Mouse (Mus musculus) intestine, postnatal 0 days (tissue): ENCODE results near the gene Setd4. TPM values are rescaled to one million over a fixed set of nuclear protein-coding genes. Genes with fewer than 3 reads are reported as not detected.
A peak's percentile ranks its signal among the peaks of the same experiment; 100 is the strongest.

Experiments used
- ATAC-seq: fragments of 200-750 bp; cut with Nextera tagmentation; 2 replicates; pipeline ENCODE4 v1.8.0; 2017; ENCODE audit warnings: mild to moderate bottlenecking, moderate TSS enrichment, moderate library complexity
- H3K27ac ChIP-seq: fragments of 300-500 bp; sonication (generic); 2 replicates; pipeline ENCODE4 v1.5.1; 2014; ENCODE audit warnings: mild to moderate bottlenecking, low read depth, low read length, moderate library complexity
- H3K27me3 ChIP-seq: fragments of 300-500 bp; sonication (generic); replicated peaks from 2 replicates; pipeline ENCODE4 v1.6.1; 2014; ENCODE audit warnings: low read length, mixed read lengths; ENCODE audit not compliant: control insufficient read depth, insufficient read depth
- H3K36me3 ChIP-seq: fragments of 300-500 bp; sonication (generic); 2 replicates; pipeline ENCODE4 v1.6.1; 2014; ENCODE audit warnings: mild to moderate bottlenecking, moderate library complexity; ENCODE audit not compliant: control insufficient read depth, insufficient read depth
- H3K4me1 ChIP-seq: fragments of 300-500 bp; sonication (generic); replicated peaks from 2 replicates; pipeline ENCODE4 v1.6.1; 2014; ENCODE audit warnings: antibody characterized with exemption, low read length, mixed read lengths; ENCODE audit not compliant: control insufficient read depth, insufficient read depth
- H3K4me2 ChIP-seq: fragments of 300-500 bp; sonication (generic); replicated peaks from 2 replicates; pipeline ENCODE4 v1.6.1; 2014; ENCODE audit warnings: low read depth, mild to moderate bottlenecking, moderate library complexity
- H3K4me3 ChIP-seq: fragments of 300-500 bp; sonication (generic); 2 replicates; pipeline ENCODE4 v1.5.1; 2014; ENCODE audit warnings: low read depth, low read length
- H3K9ac ChIP-seq: fragments of 300-500 bp; sonication (generic); 2 replicates; pipeline ENCODE4 v1.6.1; 2014; ENCODE audit warnings: mild to moderate bottlenecking, low read depth, low read length
- H3K9me3 ChIP-seq: fragments of 300-500 bp; sonication (generic); 2 replicates; pipeline ENCODE4 v1.6.1; 2016; ENCODE audit warnings: mixed run types; ENCODE audit not compliant: control insufficient read depth
- CTCF ChIP-seq: sonication (generic); IDR thresholded peaks from 2 replicates; pipeline ENCODE4 v1.5.1; 2016; ENCODE audit warnings: low read depth, mild to moderate bottlenecking, control low read depth, antibody characterized with exemption, moderate library complexity
- WGBS: fragments of 180-500 bp; shearing (Covaris S2); extraction: QIAGEN DNeasy Blood & Tissue Kit; methylation state at CpG from one replicate; pipeline ENCODE4 v1.1.7; 2014; 5-methylcytosine and 5-hydroxymethylcytosine counted together
- polyA plus RNA-seq: library from polyadenylated mRNA; unstranded; fragments of >200 nt; fragmentation: Nextera tagmentation; extraction: Ambion mirVana; gene quantifications from 2 replicates; pipeline ENCODE4 v1.2.1, GENCODE M21; 2015

The Setd4 gene
- polyA plus RNA-seq, 1 experiment from 2014 or later: 4.3 TPM

DNA sequence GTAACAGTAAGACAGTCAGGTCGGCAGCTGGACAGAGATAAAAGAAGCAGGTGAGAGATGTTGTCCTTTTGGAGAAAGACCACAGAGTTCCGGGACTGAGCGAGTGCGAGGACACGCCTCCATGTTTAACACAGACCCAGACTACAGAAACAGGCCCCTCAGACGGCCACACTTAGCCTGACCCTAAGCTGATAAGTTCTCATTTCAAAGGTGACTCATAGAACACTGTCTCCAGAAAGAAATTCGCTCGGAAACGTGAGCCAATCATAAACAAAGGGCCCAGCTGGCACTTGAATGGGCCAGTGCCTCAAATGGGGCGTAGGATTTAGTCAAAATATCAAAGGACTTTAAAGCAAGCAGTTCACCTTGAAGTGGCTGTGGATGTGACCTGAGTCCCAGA lies 54.6 kb downstream of the Setd4 start:
- no peak for TF ChIP-seq CTCF
- 14% methylated on average over 10 of the region's 10 CpGs for WGBS
- ATAC-seq: 0 out of 2 replicates have a peak, but pooled peaks have one; percentile 25
- Histone ChIP-seq H3K9ac (no peak overlapping the region), H3K27me3 (no peaks in the 10 kb centered on the region), H3K4me3 (no peak overlapping the region), H3K4me2 (no peak overlapping the region), H3K9me3 (no peaks in the 10 kb centered on the region), H3K27ac (no peak overlapping the region), H3K36me3 (no peaks in the 10 kb centered on the region), H3K4me1 (no peaks in the 10 kb centered on the region)

DNA sequence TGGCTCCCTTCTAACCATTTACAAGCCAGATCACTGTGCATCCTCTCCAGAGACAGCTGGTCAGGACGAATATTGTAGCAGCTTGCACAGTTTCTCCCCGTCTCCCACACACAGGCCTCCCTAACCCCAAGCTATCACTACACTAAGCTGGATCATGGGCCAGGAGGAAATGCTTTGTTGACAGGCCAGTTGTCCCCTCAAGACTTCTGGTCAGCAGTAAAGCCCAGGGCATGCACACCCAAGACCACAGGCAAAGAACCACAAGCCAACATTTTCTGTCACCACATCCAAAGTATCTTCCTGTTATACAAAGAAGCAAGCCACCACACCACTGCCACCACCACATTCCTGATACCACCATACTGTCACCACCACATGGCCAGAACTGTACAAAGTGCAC lies 55.8 kb downstream of the Setd4 start:
- H3K27ac ChIP-seq: no peak overlapping the region
- H3K9ac ChIP-seq: no peak overlapping the region
- H3K4me2 ChIP-seq: no peak overlapping the region
- 75% methylated on average over 2 of the region's 2 CpGs for WGBS
- no peaks in the 10 kb centered on the region for H3K9me3 ChIP-seq
- H3K4me1 ChIP-seq: no peaks in the 10 kb centered on the region
- H3K27me3 ChIP-seq: no peaks in the 10 kb centered on the region
- H3K36me3 ChIP-seq: no peaks in the 10 kb centered on the region
- no peak overlapping the region for H3K4me3 ChIP-seq
- TF ChIP-seq CTCF: no peak
- ATAC-seq: no peak

DNA sequence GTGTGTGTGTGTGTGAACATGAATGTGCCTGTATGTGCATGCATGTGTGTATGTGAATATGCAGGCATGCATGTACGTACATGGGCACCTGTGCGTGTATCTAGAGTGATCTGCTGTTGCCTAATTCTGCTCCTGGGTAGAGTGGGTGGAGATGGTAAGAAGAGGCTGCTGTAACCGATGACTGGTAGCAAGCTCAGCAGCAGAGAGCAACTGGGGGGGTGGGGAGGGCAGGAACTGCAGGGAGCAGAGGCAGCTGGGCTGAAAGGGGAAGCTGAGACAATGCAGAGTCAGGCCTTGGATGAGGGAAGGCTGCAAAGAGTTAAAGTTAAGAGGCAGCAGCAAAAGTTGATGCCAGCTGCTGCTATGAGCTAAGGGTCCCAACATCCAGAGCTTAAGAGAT lies 56.7 kb downstream of the Setd4 start:
- TF ChIP-seq CTCF: no peak
- Histone ChIP-seq H3K4me1 (no peaks in the 10 kb centered on the region), H3K36me3 (no peaks in the 10 kb centered on the region), H3K9ac (no peak overlapping the region), H3K4me2 (no peak overlapping the region), H3K27ac (no peak overlapping the region), H3K27me3 (no peaks in the 10 kb centered on the region), H3K4me3 (no peak overlapping the region), H3K9me3 (no peaks in the 10 kb centered on the region)
- WGBS: 61% methylated on average over 3 of the region's 3 CpGs
- ATAC-seq: no peak

DNA sequence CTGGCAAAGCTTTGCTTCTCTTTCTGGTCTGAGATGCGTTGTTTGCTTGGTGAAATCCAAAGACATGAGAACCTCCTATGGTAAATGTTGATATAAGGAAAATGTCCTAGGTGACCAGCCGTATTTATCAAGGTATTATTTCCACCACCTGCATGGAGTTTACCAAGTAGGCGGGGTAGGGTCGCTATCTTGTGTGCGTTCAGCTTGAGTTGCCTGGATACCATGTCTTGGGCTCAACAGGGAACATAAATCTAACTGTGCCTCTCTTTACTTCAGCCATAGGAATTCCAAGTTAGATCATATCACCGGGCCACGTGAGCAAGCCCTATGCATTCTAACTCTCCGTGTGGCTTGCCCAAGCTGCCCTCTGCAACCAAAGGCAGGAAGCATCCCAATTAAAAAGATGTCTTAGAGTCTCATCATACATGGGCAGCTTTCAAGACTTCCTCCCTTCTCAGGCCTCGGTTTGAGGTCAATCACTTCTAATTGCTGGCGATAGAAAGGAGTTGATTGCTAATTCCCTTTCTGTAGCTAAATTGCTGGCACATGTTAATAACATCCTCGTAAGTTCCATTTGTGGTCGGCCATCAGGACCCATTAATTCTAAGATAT lies 57.4 kb downstream of the Setd4 start:
- no peaks in the 10 kb centered on the region for H3K27me3 ChIP-seq
- ATAC-seq: peak; percentile 23; the same call in 1 of the 2 replicates
- no peak for TF ChIP-seq CTCF

DNA sequence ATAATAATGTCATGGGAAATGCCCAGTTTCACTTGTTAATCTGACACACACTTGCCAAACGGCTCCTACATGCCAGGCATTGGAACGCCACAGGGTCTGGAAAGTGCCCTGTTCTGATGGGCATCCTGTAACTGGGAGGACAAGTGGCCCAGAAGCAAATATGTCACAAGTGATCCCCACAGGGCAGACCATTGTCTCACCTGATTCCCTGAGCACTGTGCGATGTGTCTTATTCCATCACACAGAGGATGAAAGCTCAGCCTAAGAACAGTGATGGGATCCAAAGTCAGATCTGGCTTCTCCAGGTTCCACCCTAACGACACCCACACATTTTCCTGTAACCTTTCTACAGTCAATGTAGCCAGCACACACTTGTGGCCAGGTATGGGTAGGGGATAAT lies 58.9 kb downstream of the Setd4 start:
- no peaks in the 10 kb centered on the region for H3K9me3 ChIP-seq
- no peak overlapping the region for H3K4me2 ChIP-seq
- no peak overlapping the region for H3K27ac ChIP-seq
- 89% methylated on average over 4 of the region's 4 CpGs for WGBS
- no peaks in the 10 kb centered on the region for H3K4me1 ChIP-seq
- TF ChIP-seq CTCF: no peak
- no peak overlapping the region for H3K4me3 ChIP-seq
- no peak for ATAC-seq
- no peaks in the 10 kb centered on the region for H3K36me3 ChIP-seq
- H3K27me3 ChIP-seq: no peaks in the 10 kb centered on the region
- H3K9ac ChIP-seq: no peak overlapping the region

More for the DNA sequence above, 57.4 kb downstream of the Setd4 start:
- 39% methylated on average over 12 of the region's 12 CpGs for WGBS
- H3K9ac ChIP-seq: no peak overlapping the region
- no peaks in the 10 kb centered on the region for H3K4me1 ChIP-seq
- no peaks in the 10 kb centered on the region for H3K36me3 ChIP-seq
- no peaks in the 10 kb centered on the region for H3K9me3 ChIP-seq
- no peak overlapping the region for H3K27ac ChIP-seq
- no peak overlapping the region for H3K4me3 ChIP-seq
- H3K4me2 ChIP-seq: no peak overlapping the region

DNA sequence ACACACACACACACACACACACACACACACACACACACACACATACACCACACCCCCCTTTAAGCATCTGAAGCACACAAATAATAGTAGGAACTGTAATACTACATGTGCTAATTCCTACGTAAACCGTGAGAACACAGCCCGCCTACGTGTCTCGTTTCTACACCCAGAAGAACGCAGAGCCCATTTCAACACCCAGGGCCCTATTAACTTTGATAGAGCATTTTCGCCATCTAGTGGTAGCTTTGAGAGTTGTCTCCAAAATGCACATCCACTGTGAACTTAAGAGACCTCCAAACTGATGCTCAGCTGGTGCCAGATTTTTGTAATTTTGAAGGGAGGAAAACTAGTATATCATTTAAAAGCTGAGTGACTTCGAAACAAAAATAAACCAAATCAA lies 60.2 kb downstream of the Setd4 start:
- H3K4me3 ChIP-seq: no peak overlapping the region
- H3K4me2 ChIP-seq: no peak overlapping the region
- no peaks in the 10 kb centered on the region for H3K4me1 ChIP-seq
- H3K36me3 ChIP-seq: no peaks in the 10 kb centered on the region
- peak; percentile 83 for TF ChIP-seq CTCF
- 2% methylated on average over 8 of the region's 8 CpGs for WGBS
- no peak overlapping the region for H3K27ac ChIP-seq
- no peak overlapping the region for H3K9ac ChIP-seq
- ATAC-seq: 0 out of 2 replicates have a peak, but pooled peaks have one; percentile 32
- H3K27me3 ChIP-seq: no peaks in the 10 kb centered on the region
- H3K9me3 ChIP-seq: no peaks in the 10 kb centered on the region
